8 mouse cellular contexts compared by ENCODE assay signal in the genomic region with DNA sequence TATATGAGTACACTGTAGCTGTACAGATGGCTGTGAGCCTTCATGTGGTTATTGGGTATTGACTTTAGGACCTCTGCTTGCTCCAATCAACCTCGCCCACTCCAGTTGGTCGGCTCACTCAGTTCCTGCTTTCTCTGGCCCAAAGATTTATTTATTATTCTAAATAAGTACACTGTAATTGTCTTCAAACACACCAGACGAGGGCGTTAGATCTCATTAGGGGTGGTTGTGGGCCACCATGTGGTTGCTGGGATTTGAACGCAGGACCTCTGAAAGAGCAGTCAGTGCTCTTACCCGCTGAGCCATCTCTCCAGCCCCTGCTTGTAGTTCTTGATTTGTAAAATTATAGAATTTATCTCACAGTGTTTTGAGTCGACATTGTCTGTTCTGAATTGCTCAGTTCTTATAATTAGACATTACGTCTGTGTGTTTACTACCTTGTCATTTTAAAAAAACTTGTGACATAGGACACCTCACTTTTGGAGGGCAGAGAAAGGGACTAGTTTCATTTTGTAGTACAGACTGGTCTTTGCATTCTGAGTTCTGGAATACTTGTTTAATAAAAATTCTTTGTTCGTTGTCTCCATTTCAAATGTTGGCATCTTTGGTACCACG. TPM values are rescaled to one million over a fixed set of nuclear protein-coding genes. Genes with fewer than 3 reads are reported as not detected.
A peak's percentile ranks its signal among the peaks of the same experiment; 100 is the strongest.
DNase-seq lines count a peak whose midpoint lies in the region; ATAC-seq and TF ChIP-seq lines count a peak whose summit lies in the region.

No protein-coding gene starts in this region.

- H3K27me3 ChIP-seq in lung, embryonic 16.5 days (ENCODE audit: control insufficient read depth, insufficient read depth, low read depth, low read length), result no peaks in the 10 kb centered on the region
- no peaks in the 10 kb centered on the region for H3K27me3 ChIP-seq in embryonic facial prominence, embryonic 14.5 days (replicated peaks; ENCODE audit: control insufficient read depth, insufficient read depth, low read length)
- no peaks in the 10 kb centered on the region for H3K27me3 ChIP-seq in intestine, postnatal 0 days (replicated peaks; ENCODE audit: control insufficient read depth, insufficient read depth, low read length)
- H3K27me3 ChIP-seq in neural tube, embryonic 15.5 days (replicated peaks), result no peaks in the 10 kb centered on the region

- 66% methylated on average over 10 of the region's 10 CpGs for WGBS in lung, embryonic 16.5 days
- 70% methylated on average over 10 of the region's 10 CpGs for WGBS in embryonic facial prominence, embryonic 14.5 days
- WGBS in intestine, postnatal 0 days, result 64% methylated on average over 10 of the region's 10 CpGs
- WGBS in neural tube, embryonic 15.5 days, result 72% methylated on average over 10 of the region's 10 CpGs

- no peaks in the 10 kb centered on the region for H3K9me3 ChIP-seq in lung, embryonic 16.5 days (ENCODE audit: control insufficient read depth, low read length)
- H3K9me3 ChIP-seq in embryonic facial prominence, embryonic 14.5 days (ENCODE audit: control insufficient read depth, low read length), result no peaks in the 10 kb centered on the region
- H3K9me3 ChIP-seq in intestine, postnatal 0 days (ENCODE audit: control insufficient read depth), result no peaks in the 10 kb centered on the region
- no peaks in the 10 kb centered on the region for H3K9me3 ChIP-seq in neural tube, embryonic 15.5 days (replicated peaks)

- H3K4me1 ChIP-seq in lung, embryonic 16.5 days (replicated peaks; ENCODE audit: control insufficient read depth, insufficient read depth, low read length), result no peaks in the 10 kb centered on the region
- peaks cover 14% of the 10 kb centered on the region; the same call in 1 of the 2 replicates for H3K4me1 ChIP-seq in embryonic facial prominence, embryonic 14.5 days (ENCODE audit: control insufficient read depth, insufficient read depth, low read length)
- no peaks in the 10 kb centered on the region for H3K4me1 ChIP-seq in intestine, postnatal 0 days (replicated peaks; ENCODE audit: control insufficient read depth, insufficient read depth, low read length)
- peaks cover 21% of the 10 kb centered on the region for H3K4me1 ChIP-seq in neural tube, embryonic 15.5 days

- H3K4me3 ChIP-seq in lung, embryonic 16.5 days (ENCODE audit: low read length), result peak overlapping the region; percentile 90
- peak overlapping the region; percentile 87 for H3K4me3 ChIP-seq in embryonic facial prominence, embryonic 14.5 days (ENCODE audit: low read depth, low read length)
- H3K4me3 ChIP-seq in intestine, postnatal 0 days (ENCODE audit: low read depth, low read length), result peak overlapping the region; percentile 90
- peak overlapping the region; percentile 81 for H3K4me3 ChIP-seq in neural tube, embryonic 15.5 days (replicated peaks)

- H3K4me2 ChIP-seq in lung, embryonic 16.5 days (ENCODE audit: low read depth, low read length), result peak overlapping the region; percentile 87
- peak overlapping the region; percentile 68 for H3K4me2 ChIP-seq in embryonic facial prominence, embryonic 14.5 days (ENCODE audit: low read depth, low read length)
- H3K4me2 ChIP-seq in intestine, postnatal 0 days (replicated peaks; ENCODE audit: low read depth), result peak overlapping the region; percentile 66
- peak overlapping the region; percentile 70 for H3K4me2 ChIP-seq in neural tube, embryonic 15.5 days

- DNase-seq in lung, adult 18-20 months, result no peak
- no peak for DNase-seq in embryonic facial prominence, embryonic 14.5 days (ENCODE audit: low spot score)
- DNase-seq in c-Kit-positive CD71-positive TER-119-positive erythroid progenitor cells, embryonic 14.5 days (ENCODE audit: low spot score), result no peak
- no peak for DNase-seq in frontal cortex, adult 2 months (ENCODE audit: extremely low spot score in 1 of 2, low spot score in 1 of 2)

- H3K36me3 ChIP-seq in lung, embryonic 16.5 days (ENCODE audit: control insufficient read depth, insufficient read depth, low read length), result peaks cover 13% of the 10 kb centered on the region
- peaks cover 20% of the 10 kb centered on the region for H3K36me3 ChIP-seq in embryonic facial prominence, embryonic 14.5 days (ENCODE audit: control insufficient read depth, insufficient read depth, low read length)
- H3K36me3 ChIP-seq in intestine, postnatal 0 days (ENCODE audit: control insufficient read depth, insufficient read depth), result no peaks in the 10 kb centered on the region; the same call in 1 of the 2 replicates
- peaks cover 10% of the 10 kb centered on the region; the same call in 1 of the 2 replicates for H3K36me3 ChIP-seq in neural tube, embryonic 15.5 days

- TF ChIP-seq CTCF in intestine, postnatal 0 days (IDR thresholded peaks at IDR 0.05; ENCODE audit: low read depth), result no peak

- H3K9ac ChIP-seq in lung, embryonic 16.5 days (ENCODE audit: low read length), result peak overlapping the region; percentile 90
- peak overlapping the region; percentile 87; the same call in 1 of the 2 replicates for H3K9ac ChIP-seq in embryonic facial prominence, embryonic 14.5 days (ENCODE audit: low read depth, low read length)
- H3K9ac ChIP-seq in intestine, postnatal 0 days (ENCODE audit: low read depth, low read length), result peak overlapping the region; percentile 41
- H3K9ac ChIP-seq in neural tube, embryonic 15.5 days (replicated peaks), result no peak overlapping the region; the same call in 1 of the 2 replicates

- ATAC-seq in lung, embryonic 16.5 days (ENCODE audit: low read depth), result no peak
- ATAC-seq in embryonic facial prominence, embryonic 14.5 days (ENCODE audit: low read depth), result no peak
- no peak for ATAC-seq in intestine, postnatal 0 days
- no peak for ATAC-seq in neural tube, embryonic 15.5 days (ENCODE audit: low FRiP score)
- ATAC-seq in cerebellum, adult (ENCODE audit: insufficient number of reproducible peaks, low FRiP score, low TSS enrichment), result no peak

- peak overlapping the region; percentile 71 for H3K27ac ChIP-seq in lung, embryonic 16.5 days (ENCODE audit: low read length)
- peak overlapping the region; percentile 84 for H3K27ac ChIP-seq in embryonic facial prominence, embryonic 14.5 days (replicated peaks; ENCODE audit: low read depth, low read length)
- H3K27ac ChIP-seq in intestine, postnatal 0 days (ENCODE audit: low read depth, low read length), result peak overlapping the region; percentile 85
- H3K27ac ChIP-seq in neural tube, embryonic 15.5 days (replicated peaks), result peak overlapping the region; percentile 80

RNA-seq across cellular contexts. Expression of a gene that starts 0.8 kb away (rescaled TPM):
- 52.6 and 52.8 TPM in 2 replicates for polyA plus RNA-seq in lung, embryonic 16.5 days (2015; fragmentation: Nextera tagmentation; extraction: Ambion mirVana)
- polyA plus RNA-seq in embryonic facial prominence, embryonic 14.5 days (2014; fragmentation: Nextera tagmentation; extraction: Ambion mirVana), result 32.5 and 38.1 TPM in 2 replicates
- 11.7 and 13.4 TPM in 2 replicates for polyA plus RNA-seq in intestine, postnatal 0 days (2015; fragmentation: Nextera tagmentation; extraction: Ambion mirVana)
- polyA plus RNA-seq in neural tube, embryonic 15.5 days (2015; fragmentation: Nextera tagmentation; extraction: Ambion mirVana), result 14.2 and 20.5 TPM in 2 replicates
- 44.7 and 48.2 TPM in 2 replicates for polyA plus RNA-seq in frontal cortex, adult 2 months (2012; rRNA removed)

RNA-seq across cellular contexts. Expression of a gene that starts 30.8 kb away (rescaled TPM):
- not detected in 2 replicates for polyA plus RNA-seq in lung, embryonic 16.5 days (2015; fragmentation: Nextera tagmentation; extraction: Ambion mirVana)
- polyA plus RNA-seq in embryonic facial prominence, embryonic 14.5 days (2014; fragmentation: Nextera tagmentation; extraction: Ambion mirVana), result 0.30 TPM in 1 of 2 replicates, not detected in the other
- polyA plus RNA-seq in intestine, postnatal 0 days (2015; fragmentation: Nextera tagmentation; extraction: Ambion mirVana), result not detected in 2 replicates
- not detected in 2 replicates for polyA plus RNA-seq in neural tube, embryonic 15.5 days (2015; fragmentation: Nextera tagmentation; extraction: Ambion mirVana)
- not detected in 2 replicates for polyA plus RNA-seq in frontal cortex, adult 2 months (2012; rRNA removed)
